Mouse (Mus musculus) forebrain, embryonic 16.5 days (tissue): ENCODE measurements around the gene Adam22. TPM values are rescaled to one million over a fixed set of nuclear protein-coding genes. Genes with fewer than 3 reads are reported as not detected.
"Not testable (repeated sequence)": the region's sequence is repeated elsewhere in the genome, so short reads cannot be mapped to it uniquely, and the experiment has no call there.

Experiments used
- ATAC-seq: fragments of 200-750 bp; cut with Nextera tagmentation; 2 replicates; pipeline ENCODE4 v1.8.0; 2017; ENCODE audit warnings: mild to moderate bottlenecking, moderate library complexity
- H3K27ac ChIP-seq: fragments of 300-500 bp; sonication (generic); 2 replicates; pipeline ENCODE4 v1.5.1; 2014; ENCODE audit warnings: low read length, control low read depth
- H3K27me3 ChIP-seq: fragments of 300-500 bp; sonication (generic); replicated peaks from 2 replicates; pipeline ENCODE4 v1.6.1; 2014; ENCODE audit warnings: low read length; ENCODE audit not compliant: control insufficient read depth, insufficient read depth
- H3K36me3 ChIP-seq: fragments of 300-500 bp; sonication (generic); 2 replicates; pipeline ENCODE4 v1.6.1; 2014; ENCODE audit not compliant: control insufficient read depth, insufficient read depth
- H3K4me1 ChIP-seq: fragments of 300-500 bp; sonication (generic); replicated peaks from 2 replicates; pipeline ENCODE4 v1.6.1; 2014; ENCODE audit warnings: low read length; ENCODE audit not compliant: control insufficient read depth, insufficient read depth
- H3K4me2 ChIP-seq: fragments of 300-500 bp; sonication (generic); 2 replicates; pipeline ENCODE4 v1.6.1; 2014; ENCODE audit warnings: mild to moderate bottlenecking, low read length, control low read depth
- H3K4me3 ChIP-seq: fragments of 300-500 bp; sonication (generic); replicated peaks from 2 replicates; pipeline ENCODE4 v1.5.1; 2014; ENCODE audit warnings: mild to moderate bottlenecking, low read length, control low read depth
- H3K9ac ChIP-seq: fragments of 300-500 bp; sonication (generic); replicated peaks from 2 replicates; pipeline ENCODE4 v1.6.1; 2014; ENCODE audit warnings: low read depth, low read length, control low read depth
- H3K9me3 ChIP-seq: fragments of 300-500 bp; sonication (generic); 2 replicates; pipeline ENCODE4 v1.6.1; 2016; ENCODE audit warnings: low read length; ENCODE audit not compliant: control insufficient read depth
- WGBS: fragments of 180-500 bp; shearing (Covaris S2); extraction: QIAGEN DNeasy Blood & Tissue Kit; methylation state at CpG from one replicate; pipeline ENCODE4 v1.1.7; 2014; 5-methylcytosine and 5-hydroxymethylcytosine counted together
- polyA plus RNA-seq: library from polyadenylated mRNA; unstranded; fragments of >200 nt; fragmentation: Nextera tagmentation; extraction: Ambion mirVana; gene quantifications from 2 replicates; pipeline ENCODE4 v1.2.1, GENCODE M21; 2015

Gene Adam22
- polyA plus RNA-seq, 1 experiment from 2014 or later = 49.6 TPM

- 50% methylated on average over 4 of the region's 4 CpGs for WGBS
- Histone ChIP-seq H3K27ac (0 out of 2 replicates have a peak overlapping the region, but pooled peaks have one; percentile 14), H3K9ac (no peak overlapping the region), H3K4me3 (no peak overlapping the region), H3K27me3 (no peaks in the 10 kb centered on the region), H3K4me2 (no peak overlapping the region), H3K36me3 (no peaks in the 10 kb centered on the region), H3K9me3 (no peaks in the 10 kb centered on the region), H3K4me1 (peaks cover 5% of the 10 kb centered on the region; the same call in 1 of the 2 replicates)
- ATAC-seq = peak; percentile 82
These were observed 143.6 kb downstream of the Adam22 start for GRCm38 (mm10) chr5:8224321-8224705.

- no peaks in the 10 kb centered on the region for H3K27me3 ChIP-seq
- ATAC-seq = peak; percentile 58
- H3K27ac ChIP-seq = 0 out of 2 replicates have a peak overlapping the region, but pooled peaks have one; percentile 14
- H3K4me2 ChIP-seq = no peak overlapping the region
- no peaks in the 10 kb centered on the region for H3K36me3 ChIP-seq
- H3K4me3 ChIP-seq = no peak overlapping the region
- no peak overlapping the region for H3K9ac ChIP-seq
- H3K9me3 ChIP-seq = no peaks in the 10 kb centered on the region
- WGBS = 71% methylated on average over 8 of the region's 8 CpGs
- H3K4me1 ChIP-seq = peaks cover 5% of the 10 kb centered on the region; the same call in 1 of the 2 replicates
These were observed 144.2 kb downstream of the Adam22 start for GRCm38 (mm10) chr5:8223597-8224320.

GRCm38 (mm10) chr5:8221630-8222029 is 146.3 kb downstream of the Adam22 start:
- Histone ChIP-seq H3K27me3 (no peaks in the 10 kb centered on the region), H3K4me2 (no peak overlapping the region), H3K36me3 (no peaks in the 10 kb centered on the region), H3K27ac (no peak overlapping the region), H3K9ac (no peak overlapping the region), H3K4me1 (peaks cover 5% of the 10 kb centered on the region; the same call in 1 of the 2 replicates), H3K4me3 (no peak overlapping the region), H3K9me3 (no peaks in the 10 kb centered on the region)
- 85% methylated on average over 5 of the region's 5 CpGs for WGBS
- ATAC-seq = no peak

- Histone ChIP-seq H3K9ac (no peak overlapping the region), H3K4me3 (no peak overlapping the region), H3K36me3 (no peaks in the 10 kb centered on the region), H3K27ac (no peak overlapping the region), H3K27me3 (no peaks in the 10 kb centered on the region), H3K9me3 (no peaks in the 10 kb centered on the region), H3K4me1 (no peaks in the 10 kb centered on the region), H3K4me2 (no peak overlapping the region)
- no peak for ATAC-seq
- WGBS = 81% methylated on average over 1 of the region's 1 CpGs
These were observed 152.1 kb downstream of the Adam22 start for GRCm38 (mm10) chr5:8215841-8216240.

- not testable (repeated sequence) for H3K9ac ChIP-seq, H3K27me3 ChIP-seq, H3K4me2 ChIP-seq, H3K9me3 ChIP-seq, H3K4me3 ChIP-seq, H3K27ac ChIP-seq, H3K4me1 ChIP-seq, ATAC-seq, H3K36me3 ChIP-seq
- WGBS = 64% methylated on average over 1 of the region's 1 CpGs
These were observed 183.0 kb downstream of the Adam22 start for GRCm38 (mm10) chr5:8184992-8185391.

GRCm38 (mm10) chr5:8180646-8181045 is 187.3 kb downstream of the Adam22 start:
- H3K4me1 ChIP-seq = no peaks in the 10 kb centered on the region
- no peak overlapping the region for H3K4me2 ChIP-seq
- no peak for ATAC-seq
- H3K27ac ChIP-seq = no peak overlapping the region
- no peaks in the 10 kb centered on the region for H3K27me3 ChIP-seq
- H3K9me3 ChIP-seq = no peaks in the 10 kb centered on the region
- 86% methylated on average over 1 of the region's 1 CpGs for WGBS
- H3K36me3 ChIP-seq = no peaks in the 10 kb centered on the region
- H3K9ac ChIP-seq = no peak overlapping the region
- H3K4me3 ChIP-seq = no peak overlapping the region

- Histone ChIP-seq H3K9ac (no peak overlapping the region), H3K27me3 (no peaks in the 10 kb centered on the region), H3K4me3 (no peak overlapping the region), H3K36me3 (no peaks in the 10 kb centered on the region), H3K27ac (no peak overlapping the region), H3K4me1 (no peaks in the 10 kb centered on the region), H3K9me3 (no peaks in the 10 kb centered on the region), H3K4me2 (no peak overlapping the region)
- 92% methylated on average over 17 of the region's 17 CpGs for WGBS
- ATAC-seq = no peak
These were observed 189.8 kb downstream of the Adam22 start for GRCm38 (mm10) chr5:8178111-8178510.

- H3K9ac ChIP-seq = no peak overlapping the region
- H3K4me2 ChIP-seq = no peak overlapping the region
- H3K27ac ChIP-seq = no peak overlapping the region
- H3K4me3 ChIP-seq = no peak overlapping the region
- H3K4me1 ChIP-seq = no peaks in the 10 kb centered on the region
- peak; percentile 71 for ATAC-seq
- 35% methylated on average over 4 of the region's 4 CpGs for WGBS
- no peaks in the 10 kb centered on the region for H3K36me3 ChIP-seq
- H3K9me3 ChIP-seq = no peaks in the 10 kb centered on the region
- H3K27me3 ChIP-seq = no peaks in the 10 kb centered on the region
These were observed 203.2 kb downstream of the Adam22 start for GRCm38 (mm10) chr5:8164773-8165172.

GRCm38 (mm10) chr5:8151645-8152044 is 216.3 kb downstream of the Adam22 start:
- H3K27ac ChIP-seq = no peak overlapping the region
- H3K4me2 ChIP-seq = no peak overlapping the region
- no peaks in the 10 kb centered on the region for H3K9me3 ChIP-seq
- H3K36me3 ChIP-seq = no peaks in the 10 kb centered on the region
- H3K4me3 ChIP-seq = no peak overlapping the region
- ATAC-seq = no peak; the same call in 1 of the 2 replicates
- H3K4me1 ChIP-seq = no peaks in the 10 kb centered on the region
- H3K9ac ChIP-seq = no peak overlapping the region
- WGBS = 84% methylated on average over 1 of the region's 1 CpGs
- no peaks in the 10 kb centered on the region for H3K27me3 ChIP-seq
